Mouse (Mus musculus): ENCODE data around the gene Golph3l. TPM values are rescaled to one million over a fixed set of nuclear protein-coding genes. Genes with fewer than 3 reads are reported as not detected.
"Not testable (repeated sequence)": the region's sequence is repeated elsewhere in the genome, so short reads cannot be mapped to it uniquely, and the experiment has no call there.

The Golph3l gene
- total RNA-seq (2022) = 10 to 100 TPM; 10.4 to 14.3 (median 11.3) TPM

DNA sequence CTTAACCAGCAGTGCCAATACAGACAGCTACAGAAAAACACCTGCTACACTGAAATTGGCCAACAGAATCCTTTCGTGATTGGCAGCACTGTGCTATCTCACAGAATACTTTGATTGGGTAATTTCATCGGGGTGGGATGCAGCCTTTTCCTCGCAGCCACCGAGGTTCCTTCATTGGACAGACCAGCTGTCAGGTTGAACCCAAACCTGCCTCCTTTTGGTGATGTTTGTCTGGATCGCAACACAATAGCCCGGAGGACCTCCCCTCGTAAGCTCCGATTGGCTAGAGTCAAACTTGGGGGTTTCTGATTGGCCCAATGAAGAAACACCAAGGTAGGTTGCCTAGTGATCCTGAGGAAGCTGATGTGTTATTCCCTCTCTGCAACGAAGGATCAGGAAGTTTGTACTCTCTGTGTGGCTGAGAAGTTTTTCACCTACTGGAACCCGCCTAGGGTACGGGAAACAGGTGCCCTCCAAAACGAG, at the start of gene Golph3l:
Gene Golph3l, plus strand, starts transcription at position 331 of the 483 bp plus-strand sequence.
- DNase-seq (ENCODE audit: low spot score in 2 of 2) = peak; percentile 90 to 92

DNA sequence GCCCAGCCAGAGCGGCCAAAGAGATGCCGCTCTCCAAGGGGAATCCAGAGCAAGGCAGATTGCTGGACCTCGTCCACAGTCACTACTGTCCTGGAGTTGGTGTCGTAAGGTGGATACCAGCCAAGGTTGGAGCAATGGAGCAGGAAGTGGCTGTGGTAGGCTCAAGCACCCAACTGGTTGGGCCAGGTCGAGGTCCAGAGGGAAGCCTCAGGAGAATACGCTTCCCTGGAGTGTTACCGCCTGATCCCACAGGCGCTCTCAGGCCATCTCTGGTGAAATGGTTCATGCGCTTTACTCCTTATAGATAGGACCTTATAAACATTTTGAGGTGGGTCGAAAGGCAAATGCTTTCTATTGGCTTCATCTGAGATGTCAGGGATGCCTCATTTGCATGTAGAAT, 49.8 kb upstream of the Golph3l start:
- no peak for DNase-seq (ENCODE audit: low spot score in 2 of 2)

DNA sequence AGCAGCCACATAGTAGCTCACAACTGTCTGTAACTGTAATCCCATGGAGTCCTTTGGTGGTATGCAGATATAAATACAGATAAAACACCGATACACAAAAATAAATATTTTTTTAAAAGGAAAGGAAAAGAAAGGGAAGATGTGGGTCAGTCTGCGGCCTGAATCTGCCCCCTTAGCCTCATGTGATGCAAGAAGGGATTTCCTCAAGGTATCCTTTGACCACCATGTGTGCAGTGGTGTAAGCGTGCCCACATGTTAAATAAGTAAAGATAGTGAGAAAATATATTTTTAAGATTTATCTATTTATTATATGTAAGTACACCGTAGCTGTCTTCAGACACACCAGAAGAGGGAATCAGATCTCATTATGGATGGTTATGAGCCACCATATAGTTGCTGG, 48.9 kb upstream of the Golph3l start:
- no peak for DNase-seq (ENCODE audit: low spot score in 2 of 2)

DNA sequence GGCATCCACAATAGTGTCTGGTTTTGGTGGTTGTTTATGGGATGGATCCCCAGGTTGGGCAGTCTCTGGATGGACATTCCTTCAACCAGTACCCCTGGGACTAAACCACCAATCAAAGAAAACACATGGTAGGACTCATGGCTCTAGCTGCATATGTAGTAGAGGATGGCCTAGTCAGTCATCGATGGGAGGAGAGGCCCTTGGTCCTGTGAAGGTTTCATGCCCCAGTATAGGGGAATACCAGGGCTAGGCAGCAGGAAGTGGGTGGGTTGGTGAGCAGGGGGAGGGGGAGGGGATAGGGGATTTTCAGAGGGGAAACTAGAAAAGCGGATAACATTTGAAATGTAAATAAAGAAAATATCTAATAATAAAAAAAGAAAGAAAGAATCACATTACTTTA, 47.5 kb upstream of the Golph3l start:
- DNase-seq (ENCODE audit: low spot score in 2 of 2) = not testable (repeated sequence)

DNA sequence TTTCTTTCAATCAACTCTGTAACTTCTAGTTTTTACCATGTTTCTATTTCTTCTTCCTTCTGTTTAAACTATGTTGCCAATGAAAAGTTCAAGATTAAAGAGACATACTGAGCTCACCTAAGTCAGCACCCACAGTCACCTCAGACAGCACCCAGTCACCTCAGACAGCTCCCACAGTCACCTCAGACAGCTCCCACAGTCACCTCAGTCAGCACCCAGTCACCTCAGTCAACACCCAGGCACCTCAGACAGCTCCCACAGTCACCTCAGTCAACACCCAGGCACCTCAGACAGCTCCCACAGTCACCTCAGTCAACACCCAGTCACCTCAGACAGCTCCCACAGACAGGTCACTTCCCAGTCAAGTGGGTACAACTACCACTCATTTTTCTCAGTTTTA, 46.6 kb upstream of the Golph3l start:
- DNase-seq (ENCODE audit: low spot score in 2 of 2) = no peak

DNA sequence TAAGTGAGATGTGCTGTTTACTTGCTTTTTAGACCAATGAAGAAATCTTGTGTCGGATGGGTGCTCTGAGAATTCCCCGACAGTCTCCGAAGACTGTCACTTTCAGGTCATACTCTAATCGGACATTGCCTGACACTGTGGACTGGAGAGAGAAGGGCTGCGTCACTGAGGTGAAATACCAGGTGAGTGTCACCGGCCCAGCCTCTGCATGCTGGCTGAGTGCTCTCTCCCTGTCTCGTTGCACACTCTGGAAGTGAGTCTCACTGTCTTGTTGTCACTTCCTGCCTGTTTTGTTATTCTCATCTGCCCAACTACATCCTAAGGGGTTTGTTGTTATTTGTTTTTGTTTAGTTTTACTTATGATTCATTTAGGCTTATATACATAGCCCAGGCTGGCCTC, 45.8 kb upstream of the Golph3l start:
- no peak for DNase-seq (ENCODE audit: low spot score in 2 of 2)

DNA sequence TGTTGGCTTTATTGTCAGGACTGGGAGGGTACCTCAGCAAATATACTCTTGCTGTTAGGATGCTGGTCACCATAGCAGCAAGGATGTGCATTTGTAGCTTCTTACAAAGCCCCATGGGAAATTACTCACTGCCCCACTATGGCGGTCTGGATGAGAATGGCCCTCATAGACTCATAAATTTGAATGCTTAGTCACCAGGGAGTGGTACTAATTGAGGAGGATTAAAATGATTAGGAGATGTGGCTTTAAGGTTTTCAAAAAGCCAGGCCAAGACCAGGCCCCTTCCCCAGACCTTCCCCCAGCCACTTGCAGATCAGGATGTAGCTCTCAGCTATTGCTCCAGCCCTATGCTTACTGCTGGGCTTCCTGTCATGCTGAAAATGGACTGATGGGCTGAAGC, 38.6 kb upstream of the Golph3l start:
- DNase-seq (ENCODE audit: low spot score in 2 of 2) = no peak

DNA sequence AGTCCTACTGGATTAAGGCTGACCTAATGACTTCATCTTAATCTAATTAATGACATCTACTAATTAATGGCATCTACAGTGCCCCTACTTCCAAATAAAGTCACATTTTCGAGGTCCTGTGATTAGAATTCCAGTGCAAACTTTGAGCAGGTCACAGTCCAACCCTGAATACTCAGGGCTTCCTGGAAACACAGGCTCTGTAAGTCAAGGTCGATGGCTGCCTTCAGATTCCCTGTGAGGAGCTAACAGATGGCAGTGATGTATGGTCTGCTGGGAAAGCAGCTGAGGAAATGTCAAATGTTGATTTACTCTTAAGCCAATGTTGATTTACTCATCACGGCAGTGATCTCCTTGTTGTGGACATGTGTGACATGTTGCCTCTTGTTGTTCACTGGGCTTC, 34.7 kb upstream of the Golph3l start:
- no peak for DNase-seq (ENCODE audit: low spot score in 2 of 2)

DNA sequence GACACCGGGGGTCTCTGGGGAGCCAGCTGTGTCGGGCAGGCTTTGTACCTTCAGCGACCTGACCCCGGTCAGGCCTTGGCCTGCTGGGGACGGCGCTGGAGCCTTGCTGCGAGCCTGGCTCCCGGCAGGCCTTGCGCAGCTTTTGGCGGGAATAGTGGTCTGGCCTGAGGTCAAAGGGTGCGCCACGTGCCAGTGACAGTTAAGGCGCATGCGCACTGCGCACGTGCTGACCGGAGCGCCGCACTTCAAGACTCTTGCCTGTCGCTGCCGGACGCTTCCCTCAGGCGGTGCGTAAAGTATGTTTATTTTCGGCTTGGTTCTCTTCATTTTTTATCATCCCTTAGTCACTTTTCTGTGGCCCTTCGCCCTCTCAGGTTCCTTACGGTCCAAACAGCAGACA, 29.3 kb upstream of the Golph3l start, which contains the start of gene Hormad1:
Gene Hormad1, plus strand, starts transcription at position 241 of the 400 bp plus-strand sequence.
- no peak for DNase-seq (ENCODE audit: low spot score in 2 of 2)

DNA sequence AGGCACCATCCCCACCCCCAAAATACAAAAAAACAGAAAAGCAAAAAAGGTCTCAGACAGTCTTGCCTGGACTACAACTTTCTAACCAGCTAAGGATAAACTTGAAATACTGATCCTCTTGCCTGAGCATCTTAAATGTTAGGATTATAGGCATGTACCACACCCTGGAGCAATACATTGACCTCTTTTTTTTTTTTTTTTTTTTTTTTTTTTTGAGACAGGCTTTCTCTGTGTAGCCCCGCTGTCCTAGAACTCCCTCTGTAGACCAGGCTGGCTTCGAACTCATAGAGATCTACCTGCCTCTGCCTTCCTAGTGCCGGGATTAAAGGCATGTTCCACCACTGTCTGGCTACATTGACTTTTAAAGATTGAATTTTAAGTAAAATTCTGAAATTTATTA, 28.0 kb upstream of the Golph3l start:
- no peak for DNase-seq (ENCODE audit: low spot score in 2 of 2)

DNA sequence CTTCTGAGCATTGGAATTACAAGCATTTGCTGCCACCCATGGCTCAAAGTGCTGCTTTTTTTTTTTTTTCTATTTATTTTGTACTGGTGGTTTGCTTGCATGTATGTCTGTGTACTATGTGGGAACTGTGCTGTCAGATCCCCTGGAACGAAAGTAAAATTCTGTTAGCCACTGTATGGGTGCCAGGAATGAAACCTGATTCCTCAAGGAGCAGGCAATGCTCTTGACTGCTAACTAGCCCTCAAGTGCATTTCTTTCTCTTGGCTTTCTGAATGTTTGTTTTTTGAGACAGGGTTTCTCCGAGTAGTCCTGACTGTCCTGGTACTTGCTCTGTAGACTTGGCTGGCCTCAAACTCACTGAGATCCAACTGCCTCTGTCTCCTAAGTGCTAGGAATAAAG, 26.9 kb upstream of the Golph3l start:
- no peak for DNase-seq (ENCODE audit: low spot score in 2 of 2)

DNA sequence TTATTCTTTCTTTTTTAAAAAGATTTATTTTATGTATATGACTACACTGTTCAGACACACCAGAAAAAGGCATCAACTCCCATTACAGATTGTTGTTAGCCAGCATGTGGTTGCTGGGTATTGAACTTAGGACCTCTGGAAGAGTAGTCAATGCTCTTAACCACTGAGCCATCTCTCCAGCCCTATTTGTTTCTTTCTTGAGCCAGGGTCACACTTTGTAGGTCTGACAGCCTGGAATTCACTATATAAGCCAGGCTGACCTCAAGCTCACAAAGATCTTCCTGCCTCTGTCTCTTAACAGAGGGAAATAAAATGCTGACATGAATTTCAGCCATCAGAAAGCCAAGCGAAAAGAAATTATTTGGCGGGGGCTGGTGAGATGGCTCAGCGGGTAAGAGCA, 19.1 kb upstream of the Golph3l start:
- no peak for DNase-seq (ENCODE audit: low spot score in 2 of 2)

DNA sequence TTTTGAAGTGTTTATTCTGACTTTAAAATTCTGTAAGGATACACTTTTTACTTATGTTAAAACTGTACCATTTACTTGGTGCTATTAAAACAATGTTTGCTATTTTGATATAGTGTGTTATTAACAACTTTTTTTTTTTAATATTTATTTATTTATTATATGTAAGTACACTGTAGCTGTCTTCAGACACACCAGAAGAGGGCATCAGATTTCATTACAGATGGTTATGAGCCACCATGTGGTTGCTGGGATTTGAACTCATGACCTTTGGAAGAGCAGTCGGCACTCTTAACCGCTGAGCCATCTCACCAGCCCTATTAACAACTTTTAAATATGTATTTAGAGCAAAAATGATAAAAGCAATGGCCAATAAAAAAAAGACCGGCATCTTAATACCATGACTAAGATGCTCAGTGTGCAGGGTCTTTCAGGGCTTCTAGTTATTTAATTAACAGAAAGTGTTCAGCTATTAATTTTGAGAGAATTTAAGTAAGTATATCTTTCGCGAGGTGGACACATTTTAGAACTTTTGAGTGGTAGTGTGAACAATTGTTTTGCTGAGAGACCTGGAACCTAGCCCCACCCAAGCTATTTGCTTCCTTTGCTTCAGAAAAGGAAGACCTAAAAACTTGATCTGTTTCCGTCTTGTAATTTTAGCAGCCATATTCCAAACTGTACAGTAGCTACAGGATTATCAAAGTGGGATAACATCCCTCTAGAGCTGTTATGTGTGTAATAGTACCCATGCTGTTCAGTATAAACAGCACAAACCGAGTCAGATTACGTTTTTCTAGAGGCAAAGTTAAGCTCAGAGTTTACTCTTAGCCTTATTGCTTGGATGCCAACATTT, 755 bp upstream of the Golph3l start:
- DNase-seq (ENCODE audit: low spot score in 2 of 2) = no peak

DNA sequence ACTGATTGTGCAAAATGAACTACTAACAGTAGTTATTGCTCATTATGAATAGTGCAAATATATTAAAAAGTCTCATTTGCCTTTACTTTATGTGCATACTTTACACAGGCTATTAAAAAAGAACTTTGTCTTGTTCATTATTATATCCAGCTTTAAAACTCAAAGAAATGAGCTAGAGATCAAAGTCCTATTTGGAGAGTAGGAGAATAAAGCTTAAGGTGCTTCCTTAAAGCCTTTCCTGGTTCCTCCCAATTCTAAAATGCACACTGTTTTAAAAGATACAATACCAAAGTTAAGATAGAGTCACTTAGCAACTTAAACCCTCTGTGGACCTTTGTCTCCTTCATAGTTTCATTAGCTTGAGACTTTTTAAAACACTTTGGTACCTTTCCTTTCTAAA, 10.0 kb downstream of the Golph3l start:
- DNase-seq (ENCODE audit: low spot score in 2 of 2) = no peak

DNA sequence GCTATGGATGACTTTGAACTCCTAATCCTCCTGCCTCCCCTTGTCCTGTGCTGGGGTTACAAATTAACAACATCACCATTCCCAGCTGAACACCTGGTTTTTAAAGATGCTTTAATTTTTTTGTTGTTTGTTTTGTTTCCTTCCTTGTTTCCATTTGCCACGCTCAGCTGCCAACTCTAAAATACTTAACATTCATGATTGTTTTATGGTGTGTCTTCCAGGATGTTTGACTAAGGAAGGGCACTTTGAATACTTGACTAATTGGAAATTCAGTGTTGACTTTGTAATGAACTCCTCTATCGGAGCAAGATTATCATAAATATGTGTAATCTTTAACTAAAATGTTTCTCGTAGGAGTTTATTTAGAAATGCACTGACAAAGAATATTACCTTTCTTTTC, 12.6 kb downstream of the Golph3l start:
- DNase-seq (ENCODE audit: low spot score in 2 of 2) = no peak

DNA sequence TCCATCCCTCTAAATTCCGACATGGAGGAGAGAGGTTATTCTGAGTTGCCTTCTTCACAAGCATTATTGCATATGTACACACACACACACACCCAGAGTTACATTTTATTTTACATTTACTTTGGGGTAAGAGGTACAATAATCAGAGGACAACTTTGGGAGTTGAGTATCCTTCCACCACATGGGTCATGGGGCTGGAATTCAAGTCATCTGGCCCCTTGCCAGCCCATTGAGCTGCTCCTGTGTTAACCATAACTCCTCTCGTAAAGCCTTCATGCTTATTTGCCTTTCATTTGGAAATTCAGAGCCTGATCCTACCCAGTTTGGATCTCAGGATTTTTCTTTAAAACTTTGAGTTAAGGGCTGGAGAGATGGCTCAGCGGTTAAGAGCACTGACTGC, 17.4 kb downstream of the Golph3l start:
- no peak for DNase-seq (ENCODE audit: low spot score in 2 of 2)

DNA sequence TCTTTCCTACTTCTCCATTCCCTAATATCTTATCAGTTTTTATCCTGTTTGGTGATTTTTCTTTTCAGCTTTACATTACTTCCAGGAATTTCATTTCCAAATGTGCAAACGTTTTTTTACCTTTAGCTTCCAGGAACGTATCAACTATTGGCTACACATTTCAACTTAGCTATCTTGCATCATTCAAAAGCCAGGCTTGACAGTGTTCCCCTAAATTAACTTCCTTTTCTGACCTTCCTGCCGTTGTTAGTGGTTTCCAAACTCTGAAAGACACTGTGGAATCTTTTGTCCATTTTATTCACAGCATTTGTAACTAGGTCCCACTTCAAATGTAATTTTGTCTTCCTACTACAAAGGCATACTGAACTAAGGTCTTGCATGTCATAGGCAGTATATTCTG, 20.5 kb downstream of the Golph3l start:
- DNase-seq (ENCODE audit: low spot score in 2 of 2) = no peak

DNA sequence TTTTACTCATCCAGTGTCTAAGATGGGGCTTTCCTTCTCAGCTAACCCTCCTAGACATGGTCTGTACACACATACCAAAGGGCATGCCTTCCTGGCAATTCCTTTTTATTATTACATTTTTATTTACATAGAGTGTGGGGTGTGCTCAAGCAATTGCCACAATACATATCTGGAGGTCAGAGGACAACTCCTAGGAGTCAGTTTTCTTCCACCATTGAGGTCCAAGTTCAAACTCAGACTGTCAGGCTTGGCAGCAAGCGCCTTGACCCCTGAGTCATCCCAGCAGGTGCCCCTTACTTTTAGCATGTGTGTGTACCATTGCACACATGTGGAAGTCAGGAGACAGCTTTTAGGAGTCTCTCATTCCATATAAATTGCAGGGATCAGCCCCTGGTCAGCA, 25.3 kb downstream of the Golph3l start:
- no peak for DNase-seq (ENCODE audit: low spot score in 2 of 2)

DNA sequence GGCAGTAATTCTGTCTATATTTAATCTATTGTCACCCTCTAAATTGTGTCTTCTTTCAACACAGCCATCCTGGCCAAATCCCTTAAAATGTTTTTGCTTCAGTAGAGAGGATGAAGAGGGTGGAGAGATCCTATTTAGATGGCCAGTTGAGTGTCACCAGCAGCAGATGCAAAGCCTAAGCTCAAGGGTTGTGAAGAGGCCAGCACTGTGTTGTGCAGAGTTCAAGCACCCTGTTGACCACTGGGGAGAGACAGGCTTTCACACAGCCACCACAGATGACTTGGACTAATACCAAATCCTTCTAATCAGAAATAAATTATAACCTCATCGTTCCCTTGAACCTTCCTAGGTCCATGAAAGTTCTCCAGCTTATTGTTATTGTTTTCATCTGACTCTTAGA, 29.8 kb downstream of the Golph3l start:
- no peak for DNase-seq (ENCODE audit: low spot score in 2 of 2)

DNA sequence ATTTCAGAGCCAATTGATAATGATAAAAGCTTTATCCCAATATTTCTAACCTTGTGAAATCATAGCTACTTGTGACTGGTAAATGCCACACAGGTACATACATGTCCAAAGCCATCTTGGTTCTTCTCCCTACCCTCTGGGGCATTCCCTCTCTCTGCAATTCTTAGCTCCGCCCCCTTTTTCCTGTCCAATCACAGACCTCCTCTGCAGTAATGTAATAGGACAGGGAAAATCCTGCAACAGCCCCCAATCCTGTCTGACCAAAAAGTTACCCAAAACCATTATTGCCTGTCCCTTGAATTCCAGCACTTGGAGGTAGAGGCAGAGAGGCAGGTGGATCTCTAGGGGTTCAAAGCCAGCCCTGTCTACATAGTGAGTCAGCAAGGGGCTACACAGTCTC, 32.5 kb downstream of the Golph3l start:
- no peak for DNase-seq (ENCODE audit: low spot score in 2 of 2)

DNA sequence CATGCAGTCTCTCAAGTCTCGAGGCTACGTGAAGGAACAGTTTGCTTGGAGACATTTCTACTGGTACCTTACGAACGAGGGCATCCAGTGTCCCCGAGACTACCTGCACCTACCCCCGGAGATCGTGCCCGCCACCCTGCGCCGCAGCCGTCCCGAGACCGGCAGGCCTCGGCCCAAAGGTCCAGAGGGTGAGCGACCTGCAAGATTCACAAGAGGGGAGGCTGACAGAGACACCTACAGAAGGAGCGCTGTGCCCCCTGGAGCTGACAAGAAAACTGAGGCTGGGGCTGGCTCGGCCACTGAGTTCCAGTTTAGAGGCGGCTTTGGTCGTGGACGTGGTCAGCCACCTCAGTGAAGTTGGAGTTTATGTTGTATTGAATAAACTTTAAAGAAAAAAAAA, 33.7 kb downstream of the Golph3l start:
- not testable (repeated sequence) for DNase-seq (ENCODE audit: low spot score in 2 of 2)

DNA sequence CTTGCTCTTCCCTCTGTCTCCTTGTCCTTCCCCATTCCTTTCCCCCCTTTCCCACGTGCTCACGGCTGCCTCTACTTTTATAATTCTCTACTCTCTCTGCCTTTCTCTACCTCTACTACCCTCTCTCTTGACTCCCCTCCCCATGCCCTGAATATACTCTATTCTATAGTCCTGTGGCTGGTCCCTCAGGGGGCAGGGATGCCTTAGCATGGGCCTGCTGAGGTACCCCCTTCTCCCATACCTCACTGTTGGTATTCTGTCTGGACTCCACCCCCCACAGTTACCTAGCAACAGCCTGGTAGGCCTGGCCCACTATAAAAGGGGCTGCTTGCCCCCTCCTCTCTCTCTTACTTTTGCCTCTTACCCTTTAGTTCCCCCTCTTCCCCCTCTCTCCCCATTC, 34.8 kb downstream of the Golph3l start:
- no peak for DNase-seq (ENCODE audit: low spot score in 2 of 2)

DNA sequence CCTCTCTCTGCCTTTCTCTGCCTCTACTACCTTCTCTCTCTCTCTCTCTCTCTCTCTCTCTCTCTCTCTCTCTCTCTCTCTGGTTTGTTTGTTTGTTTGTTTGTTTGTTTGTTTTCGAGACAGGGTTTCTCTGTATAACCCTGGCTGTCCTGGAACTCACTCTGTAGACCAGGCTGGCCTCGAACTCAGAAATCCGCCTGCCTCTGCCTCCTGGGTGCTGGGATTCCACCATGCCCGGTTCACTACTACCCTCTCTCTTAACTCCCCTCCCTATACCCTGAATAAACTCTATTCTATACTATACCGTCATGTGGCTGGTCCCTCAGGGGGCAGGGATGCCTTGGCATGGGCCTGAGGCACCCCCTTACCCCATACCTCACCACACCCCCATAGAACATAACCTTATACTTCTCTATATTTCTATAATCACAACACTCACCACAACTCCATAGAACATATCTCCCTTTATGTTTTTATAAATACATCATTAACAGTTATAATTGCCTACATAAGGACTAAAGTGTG, 35.3 kb downstream of the Golph3l start:
- not testable (repeated sequence) for DNase-seq (ENCODE audit: low spot score in 2 of 2)
